Mouse (Mus musculus) layer of hippocampus, postnatal 25 days (tissue): ENCODE measurements around the gene Aif1. TPM values are rescaled to one million over a fixed set of nuclear protein-coding genes. Genes with fewer than 3 reads are reported as not detected.
"Not testable (repeated sequence)": the region's sequence is repeated elsewhere in the genome, so short reads cannot be mapped to it uniquely, and the experiment has no call there.

ENCODE experiments used
- DNase-seq, 2 experiments: peaks; one replicate each; pipeline ENCODE4 v3.0.0; 2022; ENCODE audit warnings: mixed read lengths in 2 of 2, low spot score in 1 of 2; ENCODE audit errors: extremely low spot score in 1 of 2
- microRNA-seq, 2 experiments: library from miRNA; unstranded; fragments of <30 nt; microRNA quantifications; one replicate each; pipeline ENCODE4 v1.2.0; 2021
- total RNA-seq, 2 experiments: library from RNA; stranded (reverse); gene quantifications; 2 replicates each; pipeline ENCODE4 v1.2.3; 2021

Gene Aif1
- total RNA-seq, 2 experiments from 2014 or later, result 10.4 to 10.8 TPM

GRCm38 (mm10) chr17:35123287-35123686 lies 52.6 kb downstream of the Aif1 start:
- DNase-seq, result not testable (repeated sequence)

GRCm38 (mm10) chr17:35121871-35122303 lies 54.0 kb downstream of the Aif1 start, which contains the start of gene Csnk2b:
Gene Csnk2b, minus strand, starts transcription at chr17:35122053.
- DNase-seq, result peak; percentile 47 to 60

GRCm38 (mm10) chr17:35121143-35121799 lies 54.6 kb downstream of the Aif1 start, which contains the start of gene Gpank1:
Gene Gpank1, plus strand, starts transcription at chr17:35121455.
- peak; percentile 87 to 92 for DNase-seq

Small RNAs within 50 kb of the gene (microRNA-seq; reads per million reads assigned to microRNA genes)
- gene Mir6973a (0 reads per million in 2 experiments), gene Mir6974 (0.37 to 0.60 reads per million in 2 experiments)

Other genes starting within 250 kb of the Aif1 start
- 10 to 100 TPM; 37.2 to 37.4 TPM for gene Neu1, start 244.8 kb downstream of the Aif1 start, total RNA-seq
- 10 to 100 TPM; 17.0 to 23.5 TPM for gene Hspa1b, start 216.8 kb downstream of the Aif1 start, total RNA-seq
- not detected for gene Gm20481, start 206.2 kb downstream of the Aif1 start, total RNA-seq
- 10 to 100 TPM; 14.9 to 17.9 TPM for gene Hspa1a, start 203.9 kb downstream of the Aif1 start, total RNA-seq
- gene Hspa1l, start 203.4 kb downstream of the Aif1 start, total RNA-seq, result under 1 TPM; 0.22 to 0.31 TPM
- 10 to 100 TPM; 18.1 to 19.3 TPM for gene Lsm2, start 194.2 kb downstream of the Aif1 start, total RNA-seq
- gene Vars, start 175.1 kb downstream of the Aif1 start, total RNA-seq, result 10 to 100 TPM; 43.7 to 55.6 TPM
- gene Vwa7, start 159.5 kb downstream of the Aif1 start, total RNA-seq, result under 1 TPM; 0.07 to 0.23 TPM
- gene Sapcd1, start 148.1 kb downstream of the Aif1 start, total RNA-seq, result 1 to 10 TPM in 1 of 2 experiments, under 1 TPM in 1; 0.64 to 1.1 TPM
- under 1 TPM; 0.62 to 0.82 TPM for gene Msh5, start 129.3 kb downstream of the Aif1 start, total RNA-seq
- gene Clic1, start 126.1 kb downstream of the Aif1 start, total RNA-seq, result 10 to 100 TPM in 1 of 2 experiments, 1 to 10 TPM in 1; 9.7 to 10.1 TPM
- 10 to 100 TPM; 19.5 to 20.7 TPM for gene Ddah2, start 117.0 kb downstream of the Aif1 start, total RNA-seq
- gene Ly6g6c, start 110.7 kb downstream of the Aif1 start, total RNA-seq, result not detected
- not detected for gene Mpig6b, start 109.9 kb downstream of the Aif1 start, total RNA-seq
- 1 to 10 TPM; 4.1 to 4.3 TPM for gene Ly6g6e, start 99.2 kb downstream of the Aif1 start, total RNA-seq
- 1 to 10 TPM in 1 of 2 experiments, under 1 TPM in 1; 0.80 to 1.2 TPM for gene Ly6g6d, start 98.0 kb downstream of the Aif1 start, total RNA-seq
- not detected for gene Ly6g6f, start 90.5 kb downstream of the Aif1 start, total RNA-seq
- 10 to 100 TPM; 97.9 to 98.1 TPM for gene Abhd16a, start 86.8 kb downstream of the Aif1 start, total RNA-seq
- gene Ly6g5c, start 67.8 kb downstream of the Aif1 start, total RNA-seq, result not detected
- gene Ly6g5b, start 60.6 kb downstream of the Aif1 start, total RNA-seq, result under 1 TPM; 0.42 to 0.54 TPM
- 10 to 100 TPM; 14.2 to 14.4 TPM for gene Gpank1, start 54.6 kb downstream of the Aif1 start, total RNA-seq
- 100 to 1,000 TPM; 179 to 181 TPM for gene Csnk2b, start 54.0 kb downstream of the Aif1 start, total RNA-seq
- 10 to 100 TPM; 27.0 to 27.3 TPM for gene D17H6S53E, start 49.7 kb downstream of the Aif1 start, total RNA-seq
- gene Apom, start 44.0 kb downstream of the Aif1 start, total RNA-seq, result not detected
- 100 to 1,000 TPM; 290 to 320 TPM for gene Bag6, start 40.9 kb downstream of the Aif1 start, total RNA-seq
- 100 to 1,000 TPM; 302 to 353 TPM for gene Prrc2a, start 11.2 kb downstream of the Aif1 start, total RNA-seq
- 1 to 10 TPM; 8.1 to 8.9 TPM for gene Lst1, start 12.4 kb upstream of the Aif1 start, total RNA-seq
- gene Ltb, start 18.4 kb upstream of the Aif1 start, total RNA-seq, result under 1 TPM; 0.42 to 0.54 TPM
- gene Tnf, start 25.9 kb upstream of the Aif1 start, total RNA-seq, result not detected
- gene Lta, start 29.3 kb upstream of the Aif1 start, total RNA-seq, result under 1 TPM in 1 of 2 experiments, not detected in 1; 0.20 TPM
- gene Gm16181, start 44.8 kb upstream of the Aif1 start, total RNA-seq, result not detected
- gene Atp6v1g2, start 57.6 kb upstream of the Aif1 start, total RNA-seq, result 100 to 1,000 TPM; 607 to 639 TPM
- gene Nfkbil1, start 59.7 kb upstream of the Aif1 start, total RNA-seq, result 10 to 100 TPM; 13.7 to 14.8 TPM
- gene Ddx39b, start 65.7 kb upstream of the Aif1 start, total RNA-seq, result 100 to 1,000 TPM; 213 to 229 TPM
- 10 to 100 TPM; 14.6 to 15.9 TPM for gene H2-D1, start 86.7 kb upstream of the Aif1 start, total RNA-seq
- under 1 TPM in 1 of 2 experiments, not detected in 1; 0.42 TPM for gene H2-Q1, start 144.3 kb upstream of the Aif1 start, total RNA-seq
- gene H2-Q2, start 166.2 kb upstream of the Aif1 start, total RNA-seq, result under 1 TPM in 1 of 2 experiments, not detected in 1; 0.44 TPM
- 1 to 10 TPM; 1.5 to 1.9 TPM for gene H2-Q4, start 203.5 kb upstream of the Aif1 start, total RNA-seq
- not detected for gene H2-Q6, start 248.8 kb upstream of the Aif1 start, total RNA-seq